Mouse (Mus musculus) adrenal gland, postnatal 10 days (tissue): ENCODE measurements around the gene Pcdh15. TPM values are rescaled to one million over a fixed set of nuclear protein-coding genes. Genes with fewer than 3 reads are reported as not detected.

Experiments
- DNase-seq: peaks from one replicate; pipeline ENCODE4 v3.0.0; 2021; ENCODE audit warnings: mixed read lengths
- long read RNA-seq, 2 experiments: library from polyadenylated mRNA; stranded (forward); transcript quantifications; one replicate each; pipeline ENCODE4 v2.0.0; 2021
- total RNA-seq, 2 experiments: library from RNA; stranded (reverse); gene quantifications; 2 replicates each; pipeline ENCODE4 v1.2.3; 2021

Pcdh15 gene
- total RNA-seq, result 1 to 10 TPM; 3.5 to 5.4 TPM
- long read RNA-seq, experiment 1, partial matches to known transcripts, result 0 of 2 reads
- long read RNA-seq, experiment 1, other reads (novel, unspliced or antisense), result 2 of 2 reads
- long read RNA-seq, experiment 2, result 0 reads

- DNase-seq, result peak; percentile 8
Measured at GRCm38 (mm10) chr10:73098966-73099845, at the start of gene Pcdh15. Gene Pcdh15 (plus strand): TSS chr10:73099342.

GRCm38 (mm10) chr10:73052074-73052473 lies 47.1 kb upstream of the Pcdh15 start:
- DNase-seq, result no peak

GRCm38 (mm10) chr10:73059726-73060230 lies 39.4 kb upstream of the Pcdh15 start:
- no peak for DNase-seq

GRCm38 (mm10) chr10:73086703-73087102 lies 12.4 kb upstream of the Pcdh15 start:
- no peak for DNase-seq

- no peak for DNase-seq
Measured at GRCm38 (mm10) chr10:73096531-73097135, 2.5 kb upstream of the Pcdh15 start.

- DNase-seq, result no peak
Measured at GRCm38 (mm10) chr10:73097176-73097575, 2.0 kb upstream of the Pcdh15 start.

- peak; percentile 78 for DNase-seq
Measured at GRCm38 (mm10) chr10:73097979-73098378, 1.2 kb upstream of the Pcdh15 start.

GRCm38 (mm10) chr10:73099846-73100241 lies 702 bp downstream of the Pcdh15 start:
- DNase-seq, result peak; percentile 10

- peak; percentile 38 for DNase-seq
Measured at GRCm38 (mm10) chr10:73103383-73103994, 4.3 kb downstream of the Pcdh15 start.

GRCm38 (mm10) chr10:73105893-73106292 lies 6.8 kb downstream of the Pcdh15 start:
- peak; percentile 65 for DNase-seq

GRCm38 (mm10) chr10:73137985-73138384 lies 38.8 kb downstream of the Pcdh15 start:
- no peak for DNase-seq

GRCm38 (mm10) chr10:73147543-73147942 lies 48.4 kb downstream of the Pcdh15 start:
- DNase-seq, result no peak

GRCm38 (mm10) chr10:73147978-73148377 lies 48.8 kb downstream of the Pcdh15 start:
- no peak for DNase-seq

- no peak for DNase-seq
Measured at GRCm38 (mm10) chr10:73154544-73154943, 55.4 kb downstream of the Pcdh15 start.

GRCm38 (mm10) chr10:73161757-73162156 lies 62.6 kb downstream of the Pcdh15 start:
- DNase-seq, result no peak

GRCm38 (mm10) chr10:73216001-73216400 lies 116.9 kb downstream of the Pcdh15 start:
- no peak for DNase-seq

GRCm38 (mm10) chr10:73242294-73242693 lies 143.2 kb downstream of the Pcdh15 start:
- DNase-seq, result no peak

GRCm38 (mm10) chr10:73280438-73280837 lies 181.3 kb downstream of the Pcdh15 start:
- no peak for DNase-seq

GRCm38 (mm10) chr10:73296456-73296855 lies 197.3 kb downstream of the Pcdh15 start:
- DNase-seq, result peak; percentile 24

GRCm38 (mm10) chr10:73301951-73302350 lies 202.8 kb downstream of the Pcdh15 start:
- DNase-seq, result no peak

GRCm38 (mm10) chr10:73306677-73307076 lies 207.5 kb downstream of the Pcdh15 start:
- no peak for DNase-seq

- DNase-seq, result no peak
Measured at GRCm38 (mm10) chr10:73326861-73327260, 227.7 kb downstream of the Pcdh15 start.

- no peak for DNase-seq
Measured at GRCm38 (mm10) chr10:73333426-73333825, 234.3 kb downstream of the Pcdh15 start.
